Mouse (Mus musculus): ENCODE data around the gene Actn4. TPM values are rescaled to one million over a fixed set of nuclear protein-coding genes. Genes with fewer than 3 reads are reported as not detected.
A peak's percentile ranks its signal among the peaks of the same experiment; 100 is the strongest.

Actn4 gene
- total and polyA plus RNA-seq, 3 experiments, result 60.5 to 267 TPM; not detected in 1

GRCm38 (mm10) chr7:28862817-28863499 is 99.2 kb downstream of the Actn4 start:
- no peak for DNase-seq (ENCODE audit: low read depth, low spot score)
- H3K27me3 ChIP-seq (ENCODE audit: control insufficient read depth in 1 of 2, insufficient read depth in 2 of 2, low read length in 2 of 2), result no peaks in the 10 kb centered on the region
- peaks cover 0 to 19% of the 10 kb centered on the region in 2 experiments; a peak in 2 of 4 replicates for H3K36me3 ChIP-seq (ENCODE audit: control insufficient read depth in 1 of 2, insufficient read depth in 2 of 2, low read length in 2 of 2)
- no peak overlapping the region for H3K4me3 ChIP-seq (ENCODE audit: control insufficient read depth in 1 of 2, insufficient read depth in 1 of 2, low read depth in 2 of 2, low read length in 2 of 2)
- no peaks in the 10 kb centered on the region for H3K9me3 ChIP-seq (replicated peaks; ENCODE audit: insufficient read depth, low read length)
- H3K9ac ChIP-seq (ENCODE audit: control insufficient read depth, low read depth, low read length, poor library complexity, severe bottlenecking), result no peak overlapping the region
- H3K4me1 ChIP-seq (ENCODE audit: control insufficient read depth in 1 of 2, insufficient read depth in 2 of 2, low read length in 2 of 2), result peaks cover 7 to 32% of the 10 kb centered on the region in 2 experiments
- peak overlapping the region; percentile 82 for H3K27ac ChIP-seq (ENCODE audit: control insufficient read depth, low read depth, low read length)
- H3K79me2 ChIP-seq (ENCODE audit: control insufficient read depth, insufficient read depth, low read length, poor library complexity), result no peaks in the 10 kb centered on the region; the same call in 1 of the 2 replicates
- no peak for TF ChIP-seq MYB (IDR thresholded peaks at IDR 0.05; ENCODE audit: low read depth, low read length)

- no peak overlapping the region for H3K27ac ChIP-seq (ENCODE audit: control insufficient read depth, low read depth, low read length)
- no peak overlapping the region for H3K4me3 ChIP-seq (ENCODE audit: control insufficient read depth in 1 of 2, insufficient read depth in 1 of 2, low read depth in 2 of 2, low read length in 2 of 2)
- peak; percentile 23; the same call in 1 of the 2 replicates for TF ChIP-seq SMC3 (IDR thresholded peaks at IDR 0.05; ENCODE audit: low read depth, low read length)
- no peak for TF ChIP-seq KAT2A (conservative IDR thresholded peaks at IDR 0.05; ENCODE audit: low read depth, low read length)
- TF ChIP-seq NRF1 (IDR thresholded peaks at IDR 0.05; ENCODE audit: insufficient read depth, low read depth, low read length, poor library complexity, severe bottlenecking), result no peak
- TF ChIP-seq RCOR1 (IDR thresholded peaks at IDR 0.05; ENCODE audit: low read depth, low read length), result no peak
- peak; percentile 25 to 60 (median 31); a peak in 5 of 6 replicates for TF ChIP-seq CTCF (IDR thresholded peaks at IDR 0.05 in 2 of 3, conservative IDR thresholded peaks at IDR 0.05 in 1 of 3; ENCODE audit: control insufficient read depth in 1 of 3, insufficient read depth in 1 of 3, low read depth in 2 of 3, low read length in 3 of 3, poor library complexity in 1 of 3, severe bottlenecking in 1 of 3)
- TF ChIP-seq CHD1 (IDR thresholded peaks at IDR 0.05; ENCODE audit: low read depth, low read length), result no peak
- TF ChIP-seq RAD21 (IDR thresholded peaks at IDR 0.05; ENCODE audit: low read depth, low read length), result peak; percentile 3
- no peak for TF ChIP-seq ZC3H11A (IDR thresholded peaks at IDR 0.05; ENCODE audit: low read depth, low read length)
- no peak for TF ChIP-seq JUND (IDR thresholded peaks at IDR 0.05; ENCODE audit: low read depth, low read length)
- TF ChIP-seq MYB (IDR thresholded peaks at IDR 0.05; ENCODE audit: low read depth, low read length), result no peak
- no peaks in the 10 kb centered on the region; the same call in 1 of the 2 replicates for H3K79me2 ChIP-seq (ENCODE audit: control insufficient read depth, insufficient read depth, low read length, poor library complexity)
- peaks cover 0 to 11% of the 10 kb centered on the region in 2 experiments; a peak in 2 of 4 replicates for H3K36me3 ChIP-seq (ENCODE audit: control insufficient read depth in 1 of 2, insufficient read depth in 2 of 2, low read length in 2 of 2)
- no peaks in the 10 kb centered on the region for H3K27me3 ChIP-seq (ENCODE audit: control insufficient read depth in 1 of 2, insufficient read depth in 2 of 2, low read length in 2 of 2)
- no peaks in the 10 kb centered on the region for H3K9me3 ChIP-seq (replicated peaks; ENCODE audit: insufficient read depth, low read length)
- peaks cover 7 to 24% of the 10 kb centered on the region in 2 experiments for H3K4me1 ChIP-seq (ENCODE audit: control insufficient read depth in 1 of 2, insufficient read depth in 2 of 2, low read length in 2 of 2)
- no peak for DNase-seq (ENCODE audit: low read depth, low spot score)
- H3K9ac ChIP-seq (ENCODE audit: control insufficient read depth, low read depth, low read length, poor library complexity, severe bottlenecking), result no peak overlapping the region
Measured at GRCm38 (mm10) chr7:28860898-28861297, 101.2 kb downstream of the Actn4 start.

- Histone ChIP-seq H3K27me3 (ENCODE audit: control insufficient read depth in 1 of 2, insufficient read depth in 2 of 2, low read length in 2 of 2) (no peaks in the 10 kb centered on the region), H3K4me3 (ENCODE audit: control insufficient read depth in 1 of 2, insufficient read depth in 1 of 2, low read depth in 2 of 2, low read length in 2 of 2) (no peak overlapping the region), H3K79me2 (ENCODE audit: control insufficient read depth, insufficient read depth, low read length, poor library complexity) (no peaks in the 10 kb centered on the region; the same call in 1 of the 2 replicates), H3K36me3 (ENCODE audit: control insufficient read depth in 1 of 2, insufficient read depth in 2 of 2, low read length in 2 of 2) (peaks cover 0 to 7% of the 10 kb centered on the region in 2 experiments; a peak in 2 of 4 replicates), H3K27ac (ENCODE audit: control insufficient read depth, low read depth, low read length) (no peak overlapping the region), H3K9me3 (replicated peaks; ENCODE audit: insufficient read depth, low read length) (no peaks in the 10 kb centered on the region), H3K9ac (ENCODE audit: control insufficient read depth, low read depth, low read length, poor library complexity, severe bottlenecking) (no peak overlapping the region), H3K4me1 (ENCODE audit: control insufficient read depth in 1 of 2, insufficient read depth in 2 of 2, low read length in 2 of 2) (peaks cover 2 to 16% of the 10 kb centered on the region in 2 experiments)
- TF ChIP-seq ZMIZ1 (IDR thresholded peaks at IDR 0.05; ENCODE audit: low read depth, low read length) (no peak), BHLHE40 (IDR thresholded peaks at IDR 0.05; ENCODE audit: borderline replicate concordance, low read depth, low read length) (no peak), TBP (IDR thresholded peaks at IDR 0.05; ENCODE audit: low read depth, low read length) (no peak), HCFC1 (IDR thresholded peaks at IDR 0.05; ENCODE audit: low read depth, low read length) (no peak), ZC3H11A (IDR thresholded peaks at IDR 0.05; ENCODE audit: low read depth, low read length) (no peak), CHD1 (IDR thresholded peaks at IDR 0.05; ENCODE audit: low read depth, low read length) (no peak), USF1 (IDR thresholded peaks at IDR 0.05; ENCODE audit: low read depth, low read length) (no peak), JUND (IDR thresholded peaks at IDR 0.05; ENCODE audit: low read depth, low read length) (no peak), POLR2AphosphoS2 (IDR thresholded peaks at IDR 0.05; ENCODE audit: low read length) (no peak), RAD21 (IDR thresholded peaks at IDR 0.05; ENCODE audit: low read depth, low read length) (no peak), KAT2A (conservative IDR thresholded peaks at IDR 0.05; ENCODE audit: low read depth, low read length) (no peak), MAFK (IDR thresholded peaks at IDR 0.05; ENCODE audit: borderline replicate concordance, low read depth, low read length) (no peak), MAX (IDR thresholded peaks at IDR 0.05; ENCODE audit: low read length) (no peak), SMC3 (IDR thresholded peaks at IDR 0.05; ENCODE audit: low read depth, low read length) (no peak), E2F4 (IDR thresholded peaks at IDR 0.05; ENCODE audit: borderline replicate concordance, low read depth, low read length) (no peak)
- no peak for DNase-seq (ENCODE audit: low read depth, low spot score)
Measured at GRCm38 (mm10) chr7:28859953-28860352, 102.2 kb downstream of the Actn4 start.

All from MEL (cell line).